ENCODE assay signal across 12 mouse cellular contexts in genomic region chr11:100656458-100656857, GRCm38 (mm10). TPM values are rescaled to one million over a fixed set of nuclear protein-coding genes. Genes with fewer than 3 reads are reported as not detected.
DNase-seq lines count a peak whose midpoint lies in the region; ATAC-seq lines count a peak whose summit lies in the region.
"Had no signal": no experiment of that assay in that cellular context is flagged by ENCODE, and none has a peak within 500 bp of the region (broad histone marks: within the 10 kb centered on the region; RNA-seq: fewer than 3 reads in every experiment).

No protein-coding gene starts in this region.

- 0 out of 2 replicates have a peak, but pooled peaks cover 3% of the 10 kb centered on the region for H3K4me1 ChIP-seq in forebrain, embryonic 14.5 days (ENCODE audit: control insufficient read depth, insufficient read depth, low read length)
- no peaks in the 10 kb centered on the region; the same call in 1 of the 2 replicates for H3K4me1 ChIP-seq in forebrain, embryonic 11.5 days (replicated peaks; ENCODE audit: control insufficient read depth, insufficient read depth, low read length)
- H3K4me1 ChIP-seq in limb, embryonic 13.5 days: peaks cover 7% of the 10 kb centered on the region
- H3K4me1 ChIP-seq: stomach, embryonic 15.5 days had no signal

- H3K36me3 ChIP-seq in forebrain, embryonic 14.5 days (ENCODE audit: control insufficient read depth, insufficient read depth, low read length): no peaks in the 10 kb centered on the region
- no peaks in the 10 kb centered on the region for H3K36me3 ChIP-seq in forebrain, embryonic 11.5 days (ENCODE audit: control insufficient read depth, insufficient read depth, low read length)
- no peaks in the 10 kb centered on the region for H3K36me3 ChIP-seq in limb, embryonic 13.5 days
- H3K36me3 ChIP-seq: stomach, embryonic 15.5 days had no signal

- 13% methylated on average over 6 of the region's 6 CpGs for WGBS in forebrain, embryonic 14.5 days
- WGBS in forebrain, embryonic 11.5 days: 16% methylated on average over 6 of the region's 6 CpGs
- WGBS in limb, embryonic 13.5 days: 11% methylated on average over 6 of the region's 6 CpGs

- H3K27ac ChIP-seq in forebrain, embryonic 14.5 days (ENCODE audit: low read depth, low read length): no peak overlapping the region
- H3K27ac ChIP-seq in forebrain, embryonic 11.5 days (ENCODE audit: low read depth, low read length): no peak overlapping the region
- H3K27ac ChIP-seq in limb, embryonic 13.5 days: no peak overlapping the region
- H3K27ac ChIP-seq: liver, embryonic 14.5 days; stomach, embryonic 15.5 days had no signal

- 0 out of 2 replicates have a peak overlapping the region, but pooled peaks have one; percentile 21 for H3K9ac ChIP-seq in forebrain, embryonic 14.5 days (ENCODE audit: low read length)
- no peak overlapping the region for H3K9ac ChIP-seq in forebrain, embryonic 11.5 days (ENCODE audit: low read length)
- 0 out of 2 replicates have a peak overlapping the region, but pooled peaks have one; percentile 8 for H3K9ac ChIP-seq in limb, embryonic 13.5 days
- H3K9ac ChIP-seq: liver, embryonic 14.5 days; stomach, embryonic 15.5 days had no signal

- no peak for ATAC-seq in forebrain, embryonic 14.5 days
- no peak for ATAC-seq in forebrain, embryonic 11.5 days (replicated peaks; ENCODE audit: low FRiP score)
- ATAC-seq in common myeloid progenitor, adult 5-6 weeks (replicated peaks; ENCODE audit: low read depth, poor library complexity, severe bottlenecking): 0 out of 2 replicates have a peak, but pooled peaks have one; percentile 22
- 0 out of 2 replicates have a peak, but pooled peaks have one; percentile 15 for ATAC-seq in limb, embryonic 13.5 days (ENCODE audit: low FRiP score, low read depth)

- no peaks in the 10 kb centered on the region for H3K9me3 ChIP-seq in forebrain, embryonic 14.5 days (replicated peaks; ENCODE audit: control insufficient read depth, low read length)
- H3K9me3 ChIP-seq in forebrain, embryonic 11.5 days (ENCODE audit: control insufficient read depth, low read length): no peaks in the 10 kb centered on the region
- no peaks in the 10 kb centered on the region for H3K9me3 ChIP-seq in limb, embryonic 13.5 days
- H3K9me3 ChIP-seq: stomach, embryonic 15.5 days had no signal

- no peak overlapping the region for H3K4me3 ChIP-seq in forebrain, embryonic 14.5 days (ENCODE audit: low read depth, low read length)
- no peak overlapping the region for H3K4me3 ChIP-seq in forebrain, embryonic 11.5 days (ENCODE audit: low read depth, low read length)
- H3K4me3 ChIP-seq in limb, embryonic 13.5 days: no peak overlapping the region
- H3K4me3 ChIP-seq: stomach, embryonic 15.5 days had no signal

- no peak overlapping the region for H3K4me2 ChIP-seq in forebrain, embryonic 14.5 days (ENCODE audit: low read length)
- no peak overlapping the region for H3K4me2 ChIP-seq in forebrain, embryonic 11.5 days (ENCODE audit: low read depth, low read length, severe bottlenecking)
- H3K4me2 ChIP-seq in limb, embryonic 13.5 days (replicated peaks): no peak overlapping the region
- H3K4me2 ChIP-seq: stomach, embryonic 15.5 days had no signal

- DNase-seq in forebrain, embryonic 14.5 days (ENCODE audit: low spot score): peak; percentile 32
- DNase-seq in forebrain, embryonic 11.5 days (ENCODE audit: low spot score): no peak
- DNase-seq in layer of hippocampus, postnatal 10 days (ENCODE audit: low spot score in 2 of 2): peak; percentile 28 to 45
- DNase-seq in layer of hippocampus, adult 9-11 months: no peak
- no peak for DNase-seq in testis, postnatal 14 days (ENCODE audit: low spot score)
- no peak for DNase-seq in urinary bladder, postnatal 4 days (ENCODE audit: low spot score in 2 of 2)
- DNase-seq: adrenal gland, adult 2 months had no signal

- H3K27me3 ChIP-seq in forebrain, embryonic 14.5 days (replicated peaks; ENCODE audit: control insufficient read depth, insufficient read depth, low read length): no peaks in the 10 kb centered on the region
- no peaks in the 10 kb centered on the region for H3K27me3 ChIP-seq in forebrain, embryonic 11.5 days (ENCODE audit: control insufficient read depth, insufficient read depth, low read length)
- peaks cover 8% of the 10 kb centered on the region for H3K27me3 ChIP-seq in limb, embryonic 13.5 days

RNA-seq across cellular contexts. Expression of gene Zfp385c, which starts 35.8 kb away (rescaled TPM):
- polyA plus RNA-seq in forebrain, embryonic 14.5 days (2014; fragmentation: Nextera tagmentation; extraction: Ambion mirVana): 0.10 TPM in 1 of 2 replicates, not detected in the other
- 0.16 TPM in 1 of 2 replicates, not detected in the other for polyA plus RNA-seq in forebrain, embryonic 11.5 days (2014; fragmentation: Nextera tagmentation; extraction: Ambion mirVana)
- under 1 TPM; 0.54 to 0.57 TPM for total RNA-seq in layer of hippocampus, postnatal 10 days (2021)
- not detected in 2 replicates for total RNA-seq in common myeloid progenitor, adult 5-6 weeks (2017)
- 0.75 and 1.1 TPM in 2 replicates for polyA plus RNA-seq in limb, embryonic 13.5 days (2015; fragmentation: Nextera tagmentation; extraction: Ambion mirVana)
- total RNA-seq: neutrophil, adult 5-6 weeks had no signal
- polyA plus RNA-seq: liver, embryonic 14.5 days had no signal

RNA-seq across cellular contexts. Expression of gene Dnajc7, which starts 36.5 kb away (rescaled TPM):
- polyA plus RNA-seq in forebrain, embryonic 14.5 days (2014; fragmentation: Nextera tagmentation; extraction: Ambion mirVana): 77.3 and 82.5 TPM in 2 replicates
- 95.9 and 105 TPM in 2 replicates for polyA plus RNA-seq in forebrain, embryonic 11.5 days (2014; fragmentation: Nextera tagmentation; extraction: Ambion mirVana)
- 100 to 1,000 TPM; 250 to 255 TPM for total RNA-seq in layer of hippocampus, postnatal 10 days (2021)
- 91.4 and 211 TPM in 2 replicates for total RNA-seq in common myeloid progenitor, adult 5-6 weeks (2017)
- polyA plus RNA-seq in limb, embryonic 13.5 days (2015; fragmentation: Nextera tagmentation; extraction: Ambion mirVana): 280 and 283 TPM in 2 replicates

RNA-seq across cellular contexts. Expression of gene Nkiras2, which starts 37.4 kb away (rescaled TPM):
- 111 and 122 TPM in 2 replicates for polyA plus RNA-seq in forebrain, embryonic 14.5 days (2014; fragmentation: Nextera tagmentation; extraction: Ambion mirVana)
- polyA plus RNA-seq in forebrain, embryonic 11.5 days (2014; fragmentation: Nextera tagmentation; extraction: Ambion mirVana): 94.5 and 107 TPM in 2 replicates
- 10 to 100 TPM; 25.6 to 27.9 TPM for total RNA-seq in layer of hippocampus, postnatal 10 days (2021)
- total RNA-seq in common myeloid progenitor, adult 5-6 weeks (2017): 14.0 and 16.2 TPM in 2 replicates
- polyA plus RNA-seq in limb, embryonic 13.5 days (2015; fragmentation: Nextera tagmentation; extraction: Ambion mirVana): 81.6 and 84.1 TPM in 2 replicates

RNA-seq across cellular contexts. Expression of gene Dhx58, which starts 47.6 kb away (rescaled TPM):
- 1.2 and 1.6 TPM in 2 replicates for polyA plus RNA-seq in forebrain, embryonic 14.5 days (2014; fragmentation: Nextera tagmentation; extraction: Ambion mirVana)
- 3.1 and 4.3 TPM in 2 replicates for polyA plus RNA-seq in forebrain, embryonic 11.5 days (2014; fragmentation: Nextera tagmentation; extraction: Ambion mirVana)
- 1 to 10 TPM; 1.2 to 1.9 TPM for total RNA-seq in layer of hippocampus, postnatal 10 days (2021)
- 23.7 and 25.9 TPM in 2 replicates for total RNA-seq in common myeloid progenitor, adult 5-6 weeks (2017)
- 2.9 and 3.7 TPM in 2 replicates for polyA plus RNA-seq in limb, embryonic 13.5 days (2015; fragmentation: Nextera tagmentation; extraction: Ambion mirVana)

RNA-seq across cellular contexts. Expression of gene Kat2a, which starts 55.8 kb away (rescaled TPM):
- polyA plus RNA-seq in forebrain, embryonic 14.5 days (2014; fragmentation: Nextera tagmentation; extraction: Ambion mirVana): 32.6 and 47.3 TPM in 2 replicates
- polyA plus RNA-seq in forebrain, embryonic 11.5 days (2014; fragmentation: Nextera tagmentation; extraction: Ambion mirVana): 80.7 and 82.0 TPM in 2 replicates
- 10 to 100 TPM; 61.6 to 66.2 TPM for total RNA-seq in layer of hippocampus, postnatal 10 days (2021)
- total RNA-seq in common myeloid progenitor, adult 5-6 weeks (2017): 30.3 and 35.3 TPM in 2 replicates
- polyA plus RNA-seq in limb, embryonic 13.5 days (2015; fragmentation: Nextera tagmentation; extraction: Ambion mirVana): 53.6 and 53.8 TPM in 2 replicates

Comparison
In these comparisons a context has a peak if more than half of its experiments do, and no peak if none do; other contexts are left out.
1. DNase-seq: peak in forebrain, embryonic 14.5 days (single experiment) and layer of hippocampus, postnatal 10 days (2 of 2); none in forebrain, embryonic 11.5 days (single experiment), layer of hippocampus, adult 9-11 months (single experiment), testis, postnatal 14 days (single experiment) and urinary bladder, postnatal 4 days (0 of 2).
2. ATAC-seq: peak in common myeloid progenitor, adult 5-6 weeks (single experiment) and limb, embryonic 13.5 days (single experiment); none in forebrain, embryonic 14.5 days (single experiment) and forebrain, embryonic 11.5 days (single experiment).